Mouse (Mus musculus) urinary bladder, adult 18-20 months (tissue): ENCODE measurements around the gene Acta1.

Experiments
- DNase-seq, 2 experiments: peaks; one replicate each; pipeline ENCODE4 v3.0.0; 2022; ENCODE audit warnings: low spot score in 2 of 2, mixed read lengths in 2 of 2

The Acta1 gene

GRCm38 (mm10) chr8:123845114-123845513 is 49.4 kb downstream of the Acta1 start:
- DNase-seq = no peak

- no peak for DNase-seq
These were observed 50.2 kb downstream of the Acta1 start for GRCm38 (mm10) chr8:123844341-123844740.

GRCm38 (mm10) chr8:123842086-123842485 is 52.5 kb downstream of the Acta1 start:
- no peak for DNase-seq
